Mouse (Mus musculus) lung, postnatal 0 days (tissue): Measurements from ENCODE around the gene 1110008L16Rik. TPM values are rescaled to one million over a fixed set of nuclear protein-coding genes. Genes with fewer than 3 reads are reported as not detected.

Experiments used
- ATAC-seq: fragments of 200-750 bp; cut with Nextera tagmentation; 2 replicates; pipeline ENCODE4 v1.8.0; 2017; ENCODE audit warnings: moderate library complexity
- DNase-seq: peaks from one replicate; pipeline ENCODE4 v3.0.0-alpha.2; 2016; ENCODE audit warnings: low spot score
- H3K27ac ChIP-seq: fragments of 300-500 bp; sonication (generic); 2 replicates; pipeline ENCODE4 v1.5.1; 2014; ENCODE audit warnings: antibody characterized with exemption, mild to moderate bottlenecking, low read length, mixed read lengths
- H3K27me3 ChIP-seq: fragments of 300-500 bp; sonication (generic); replicated peaks from 2 replicates; pipeline ENCODE4 v1.6.1; 2014; ENCODE audit warnings: low read length, mixed read lengths; ENCODE audit not compliant: insufficient read depth
- H3K36me3 ChIP-seq: fragments of 300-500 bp; sonication (generic); 2 replicates; pipeline ENCODE4 v1.6.1; 2014; ENCODE audit warnings: low read length, mixed read lengths; ENCODE audit not compliant: insufficient read depth
- H3K4me1 ChIP-seq: fragments of 300-500 bp; sonication (generic); 2 replicates; pipeline ENCODE4 v1.6.1; 2014; ENCODE audit warnings: antibody characterized with exemption, low read depth, low read length, mixed read lengths; ENCODE audit not compliant: insufficient read depth
- H3K4me2 ChIP-seq: fragments of 300-500 bp; sonication (generic); replicated peaks from 2 replicates; pipeline ENCODE4 v1.6.1; 2014; ENCODE audit warnings: low read depth, mild to moderate bottlenecking, low read length, moderate library complexity, mixed read lengths
- H3K4me3 ChIP-seq: fragments of 300-500 bp; sonication (generic); 2 replicates; pipeline ENCODE4 v1.5.1; 2014; ENCODE audit warnings: low read depth, low read length
- H3K9ac ChIP-seq: fragments of 300-500 bp; sonication (generic); replicated peaks from 2 replicates; pipeline ENCODE4 v1.6.1; 2014; ENCODE audit warnings: low read depth, mild to moderate bottlenecking
- H3K9me3 ChIP-seq: fragments of 300-500 bp; sonication (generic); 2 replicates; pipeline ENCODE4 v1.6.1; 2016; ENCODE audit warnings: low read length, mixed read lengths
- CTCF ChIP-seq: IDR thresholded peaks from 2 replicates; pipeline ENCODE4 v1.5.1; 2016; ENCODE audit warnings: antibody characterized with exemption, mild to moderate bottlenecking
- EP300 ChIP-seq: IDR thresholded peaks from 2 replicates; pipeline ENCODE4 v1.6.1; 2016; ENCODE audit warnings: antibody characterized with exemption, mild to moderate bottlenecking, control low read depth
- WGBS: fragments of 180-500 bp; shearing (Covaris S2); extraction: QIAGEN DNeasy Blood & Tissue Kit; methylation state at CpG from one replicate; pipeline ENCODE4 v1.1.7; 2014; 5-methylcytosine and 5-hydroxymethylcytosine counted together
- polyA plus RNA-seq: library from polyadenylated mRNA; unstranded; fragments of >200 nt; fragmentation: Nextera tagmentation; extraction: Ambion mirVana; gene quantifications from 2 replicates; pipeline ENCODE4 v1.2.1, GENCODE M21; 2015

Gene 1110008L16Rik
- polyA plus RNA-seq, 1 experiment from 2014 or later, result 8.1 TPM

DNA sequence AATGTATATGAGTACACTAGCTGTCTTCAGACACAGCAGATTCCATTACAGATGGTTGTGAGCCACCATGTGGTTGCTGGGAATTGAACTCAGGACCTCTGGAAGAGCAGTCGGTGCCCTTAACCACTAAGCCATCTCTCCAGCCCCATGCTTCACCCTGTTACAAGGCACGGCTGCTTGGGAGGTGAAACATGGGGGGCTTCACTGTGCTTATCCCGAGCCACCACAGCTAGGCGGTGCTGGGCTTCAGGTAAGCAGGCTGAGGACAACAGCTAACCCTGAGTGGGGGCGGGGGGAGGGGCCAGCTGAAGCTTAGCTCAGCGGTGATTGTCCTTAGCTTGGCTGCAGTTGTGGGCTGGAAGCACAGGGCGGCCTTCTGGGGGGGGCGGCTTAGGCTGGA, 10.1 kb downstream of the 1110008L16Rik start:
- no peak for TF ChIP-seq EP300
- TF ChIP-seq CTCF, result no peak
- H3K9ac ChIP-seq, result no peak overlapping the region
- ATAC-seq (no peak), DNase-seq (no peak)
- no peak overlapping the region for H3K27ac ChIP-seq
- no peak overlapping the region for H3K4me2 ChIP-seq
- no peak overlapping the region for H3K4me3 ChIP-seq
- no peaks in the 10 kb centered on the region for H3K9me3 ChIP-seq
- no peaks in the 10 kb centered on the region for H3K4me1 ChIP-seq
- no peaks in the 10 kb centered on the region for H3K27me3 ChIP-seq
- 78% methylated on average over 8 of the region's 8 CpGs for WGBS
- H3K36me3 ChIP-seq, result no peaks in the 10 kb centered on the region; the same call in 1 of the 2 replicates

GRCm38 (mm10) chr12:55311841-55312240, 12.5 kb downstream of the 1110008L16Rik start:
- TF ChIP-seq EP300 (no peak), CTCF (no peak)
- Histone ChIP-seq H3K4me2 (no peak overlapping the region), H3K27me3 (no peaks in the 10 kb centered on the region), H3K4me1 (no peaks in the 10 kb centered on the region), H3K27ac (no peak overlapping the region), H3K4me3 (no peak overlapping the region), H3K9ac (no peak overlapping the region), H3K36me3 (no peaks in the 10 kb centered on the region; the same call in 1 of the 2 replicates), H3K9me3 (no peaks in the 10 kb centered on the region)
- DNase-seq (no peak), ATAC-seq (no peak)
- 80% methylated on average over 7 of the region's 7 CpGs for WGBS

DNA sequence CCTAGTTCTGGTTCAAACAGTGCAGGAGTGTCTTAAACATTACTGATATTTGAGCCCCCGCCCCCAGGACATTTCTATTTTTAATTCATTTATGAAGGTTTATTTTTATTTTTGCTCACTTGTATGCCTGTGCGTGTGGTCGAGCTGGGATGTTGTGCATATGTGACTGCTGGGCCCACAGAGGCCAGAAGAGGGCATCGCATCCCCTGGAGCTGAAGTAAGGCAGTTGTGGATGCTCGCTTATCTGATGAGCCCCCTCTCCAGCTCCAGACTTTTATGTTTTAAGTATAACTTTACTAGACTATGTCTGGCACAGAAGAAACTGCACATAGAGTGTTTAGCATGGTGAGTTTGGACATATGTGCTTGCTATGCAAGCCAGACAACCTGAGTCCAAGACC, 14.5 kb downstream of the 1110008L16Rik start:
- no peaks in the 10 kb centered on the region for H3K9me3 ChIP-seq

GRCm38 (mm10) chr12:55315192-55315591, 15.8 kb downstream of the 1110008L16Rik start:
- Histone ChIP-seq H3K9ac (no peak overlapping the region), H3K9me3 (no peaks in the 10 kb centered on the region), H3K27me3 (no peaks in the 10 kb centered on the region), H3K27ac (no peak overlapping the region), H3K4me1 (no peaks in the 10 kb centered on the region), H3K4me2 (no peak overlapping the region), H3K4me3 (no peak overlapping the region), H3K36me3 (no peaks in the 10 kb centered on the region)
- peak; percentile 95 for DNase-seq
- 27% methylated on average over 5 of the region's 5 CpGs for WGBS
- TF ChIP-seq EP300 (peak; percentile 32; the same call in 1 of the 2 replicates), CTCF (peak; percentile 78)
- peak; percentile 70 for ATAC-seq

More for the DNA sequence above, 14.5 kb downstream of the 1110008L16Rik start:
- Histone ChIP-seq H3K36me3 (no peaks in the 10 kb centered on the region; the same call in 1 of the 2 replicates), H3K27ac (no peak overlapping the region), H3K4me2 (no peak overlapping the region), H3K27me3 (no peaks in the 10 kb centered on the region), H3K4me3 (no peak overlapping the region), H3K9ac (no peak overlapping the region), H3K4me1 (no peaks in the 10 kb centered on the region)
- 86% methylated on average over 5 of the region's 5 CpGs for WGBS
- TF ChIP-seq EP300, result no peak
- peak; percentile 16; the same call in 1 of the 2 replicates for TF ChIP-seq CTCF
- ATAC-seq (no peak), DNase-seq (no peak)

- no peak for ATAC-seq
- no peaks in the 10 kb centered on the region for H3K9me3 ChIP-seq
- no peaks in the 10 kb centered on the region for H3K36me3 ChIP-seq
- H3K4me1 ChIP-seq, result no peaks in the 10 kb centered on the region
- H3K4me2 ChIP-seq, result no peak overlapping the region
- no peaks in the 10 kb centered on the region for H3K27me3 ChIP-seq
- no peak for TF ChIP-seq CTCF
- no peak for TF ChIP-seq EP300
- no peak overlapping the region for H3K9ac ChIP-seq
- H3K4me3 ChIP-seq, result no peak overlapping the region
- no peak for DNase-seq
- 68% methylated on average over 18 of the region's 18 CpGs for WGBS
- 0 out of 2 replicates have a peak overlapping the region, but pooled peaks have one; percentile 22 for H3K27ac ChIP-seq
Observed at GRCm38 (mm10) chr12:55321642-55322291, 22.4 kb downstream of the 1110008L16Rik start.

DNA sequence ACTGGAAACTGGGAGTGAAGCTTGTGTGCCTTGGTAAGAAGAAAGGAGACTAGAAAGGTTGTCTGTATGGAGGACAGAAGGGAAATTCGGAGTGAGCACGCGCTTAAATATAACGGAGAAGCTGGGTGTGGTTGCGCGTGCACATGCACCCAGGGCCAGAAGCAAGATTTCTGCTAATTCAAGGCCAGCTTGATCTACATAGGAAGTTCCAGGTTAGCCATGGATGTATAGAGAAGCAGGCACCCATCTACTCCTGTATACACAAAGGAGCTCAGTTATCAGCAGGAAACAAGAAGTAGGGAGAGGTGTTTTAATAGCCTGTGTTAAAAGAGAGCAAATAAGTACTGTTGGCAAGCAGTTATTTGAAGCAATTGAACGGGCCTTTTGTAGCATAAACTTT, 26.3 kb downstream of the 1110008L16Rik start:
- H3K27me3 ChIP-seq, result no peaks in the 10 kb centered on the region
- DNase-seq, result no peak
- no peaks in the 10 kb centered on the region for H3K36me3 ChIP-seq
- no peak overlapping the region for H3K4me3 ChIP-seq
- no peak overlapping the region for H3K27ac ChIP-seq
- TF ChIP-seq EP300 (no peak), CTCF (no peak)
- 69% methylated on average over 7 of the region's 7 CpGs for WGBS
- H3K9me3 ChIP-seq, result no peaks in the 10 kb centered on the region
- no peaks in the 10 kb centered on the region for H3K4me1 ChIP-seq
- H3K4me2 ChIP-seq, result no peak overlapping the region
- no peak overlapping the region for H3K9ac ChIP-seq
- ATAC-seq, result no peak
